Mouse (Mus musculus) liver, adult 2 months (tissue): ENCODE measurements around the gene Ndufa12.

ENCODE experiments used
- CTCF ChIP-seq: fragments of 200-500 bp; IDR thresholded peaks from 2 replicates; pipeline ENCODE4 v1.5.1; 2011; ENCODE audit warnings: low read depth, low read length, control low read depth
- POLR2A ChIP-seq: fragments of 200-500 bp; IDR thresholded peaks from 2 replicates; pipeline ENCODE4 v1.6.1; 2011; ENCODE audit warnings: low read length, control low read depth; ENCODE audit not compliant: insufficient read depth; ENCODE audit errors: extremely low read depth

DNA sequence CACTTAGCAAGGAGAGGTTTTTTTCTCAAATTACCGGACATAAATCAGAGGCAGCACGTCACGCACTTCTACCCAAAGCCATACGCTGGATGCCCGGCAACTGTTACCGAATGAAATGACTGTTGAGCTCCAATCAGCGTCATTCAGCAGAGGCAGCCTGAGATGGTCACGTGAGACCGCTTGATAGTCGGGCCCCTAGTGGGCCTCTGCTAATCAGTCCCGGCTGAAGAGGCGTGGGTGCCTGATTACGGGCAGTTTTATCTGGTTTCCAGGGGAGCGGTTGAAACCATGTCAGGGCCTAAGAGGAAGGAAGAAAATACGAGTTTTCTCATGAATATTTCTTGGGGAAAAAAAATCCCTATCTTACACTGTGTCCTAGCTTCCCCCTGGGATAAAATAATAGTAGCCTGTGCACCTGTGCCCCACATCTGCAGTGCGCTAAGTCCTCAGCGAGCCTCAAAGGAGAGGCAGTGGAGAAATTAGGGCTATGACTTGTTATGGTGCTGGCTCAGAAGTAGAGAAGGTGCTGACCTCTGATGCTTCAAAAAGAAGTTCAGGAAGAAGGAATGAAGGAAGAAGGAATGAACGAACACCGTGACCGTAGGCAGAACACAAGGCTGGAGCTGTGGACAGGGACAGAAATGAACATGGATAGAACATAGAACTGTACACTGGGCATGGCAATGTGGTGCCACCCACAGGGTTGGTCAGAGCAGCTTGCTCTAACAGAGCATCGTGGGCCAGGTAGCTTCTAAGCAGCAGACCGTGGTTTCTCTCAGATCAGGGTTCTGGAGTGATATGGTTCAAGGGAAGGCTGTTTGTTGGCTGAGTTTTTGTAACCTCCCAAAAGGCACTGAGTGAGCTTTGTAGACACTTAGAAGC lies 51.3 kb downstream of the Ndufa12 start:
- TF ChIP-seq CTCF (no peak), POLR2A (no peak)
